Mouse (Mus musculus): Measurements from ENCODE around the gene 4933425L06Rik.

4933425L06Rik gene

DNA sequence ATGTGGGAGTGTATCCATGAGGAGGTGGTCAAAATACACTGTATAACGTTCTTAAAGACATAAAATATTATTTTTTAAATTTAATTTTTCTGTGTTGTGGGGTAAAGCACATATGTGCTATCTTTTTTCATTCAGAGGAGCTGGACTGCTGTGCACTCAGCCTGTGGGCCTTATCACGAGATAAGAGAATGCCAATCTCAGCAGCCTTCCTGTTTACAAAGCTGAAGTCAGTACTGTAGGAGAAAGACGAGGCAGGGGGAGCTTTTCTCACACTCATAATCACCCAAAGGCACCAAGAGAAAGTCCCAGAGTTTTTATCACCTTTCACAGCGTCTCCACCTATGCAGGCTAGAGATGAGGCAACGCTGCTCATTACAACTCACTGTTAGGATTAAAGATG is 52.5 kb downstream of the 4933425L06Rik start:
- no peak for DNase-seq (ENCODE audit: low spot score in 2 of 2)

DNA sequence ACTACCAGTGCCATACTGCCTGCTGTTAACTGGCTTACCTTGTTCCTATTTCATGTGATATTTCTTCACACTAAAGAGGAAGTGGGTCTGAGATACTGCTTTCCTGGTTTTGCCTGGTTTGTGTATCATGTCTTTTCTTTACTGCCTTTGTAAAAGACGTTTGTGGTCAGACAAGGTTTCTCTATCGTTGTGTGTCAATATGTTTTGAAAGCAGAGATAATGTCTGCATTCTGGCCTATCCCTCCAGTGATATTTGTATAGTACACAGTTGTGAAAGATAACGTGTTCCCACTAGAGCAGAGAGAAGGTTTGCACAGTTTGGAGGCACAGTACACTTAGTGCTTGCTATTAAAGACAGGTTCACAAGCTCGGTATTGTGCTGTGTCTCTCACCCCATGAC is 58.0 kb downstream of the 4933425L06Rik start:
- no peak for DNase-seq (ENCODE audit: low spot score in 2 of 2)

DNA sequence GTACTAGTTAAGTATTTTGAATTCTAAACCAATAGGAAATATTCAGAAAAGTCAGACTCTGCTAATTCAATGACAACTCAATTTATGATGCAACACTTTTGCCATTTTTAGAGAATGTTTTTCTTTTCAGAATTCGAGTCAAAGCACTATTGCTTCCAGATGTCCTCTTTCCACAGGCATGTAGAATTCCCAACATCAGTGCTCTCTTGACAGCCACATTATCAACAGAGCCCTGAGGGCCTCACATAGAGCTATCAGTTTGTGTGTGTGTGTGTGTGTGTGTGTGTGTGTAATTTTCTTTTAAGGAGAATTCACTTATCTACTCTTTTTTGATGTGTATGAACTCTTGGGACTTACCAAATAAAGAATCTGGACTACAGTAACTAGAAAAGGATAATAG is 64.9 kb downstream of the 4933425L06Rik start:
- DNase-seq (ENCODE audit: low spot score in 2 of 2) = no peak

DNA sequence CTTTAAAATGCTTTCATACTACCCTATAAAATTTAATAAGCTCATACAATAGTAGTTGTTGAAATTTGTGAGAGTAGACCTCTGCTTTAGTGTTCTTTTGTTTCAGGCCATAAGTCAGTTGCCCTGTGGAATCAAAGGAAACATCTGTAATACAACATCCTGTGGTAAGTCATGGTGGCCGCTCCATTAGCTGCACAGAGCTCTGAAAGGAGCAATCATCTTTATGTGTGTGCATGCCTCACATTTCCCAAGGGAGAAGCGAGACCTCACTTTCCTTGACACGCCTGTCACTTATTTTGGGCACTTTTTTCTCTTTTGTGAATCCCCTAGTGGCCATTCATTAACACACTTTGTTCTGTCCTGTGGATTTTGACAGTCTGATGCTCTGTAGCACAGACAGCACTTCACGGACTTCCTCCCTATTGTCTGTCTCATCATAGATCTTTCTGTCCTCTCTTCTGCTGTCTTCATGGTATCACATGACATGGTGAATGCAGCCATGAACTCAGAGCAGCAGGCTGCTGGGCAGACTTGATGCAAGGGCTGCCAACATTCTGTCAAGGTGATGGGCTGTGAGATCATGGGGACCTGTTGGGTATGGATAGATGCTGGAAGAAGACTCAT is 66.0 kb downstream of the 4933425L06Rik start:
- DNase-seq (ENCODE audit: low spot score in 2 of 2) = no peak

DNA sequence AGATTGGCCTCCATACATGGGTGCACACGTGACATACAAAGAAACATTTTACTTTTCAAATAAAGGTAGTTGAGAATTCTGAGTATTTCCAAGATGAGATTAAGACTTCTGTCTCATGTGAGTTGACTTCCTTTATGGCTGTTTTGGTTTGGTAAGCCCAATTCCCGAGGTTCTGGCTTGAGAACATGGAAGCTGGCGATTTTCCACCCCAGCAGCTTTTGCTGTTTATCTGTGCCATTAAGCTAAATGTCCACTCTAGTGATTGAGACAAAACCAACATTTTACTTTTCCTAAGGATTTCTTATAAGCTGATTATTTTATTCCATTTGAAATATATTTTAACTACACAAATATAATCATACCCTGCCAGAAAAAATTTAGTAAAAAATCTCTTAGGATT is 68.1 kb downstream of the 4933425L06Rik start:
- no peak for DNase-seq (ENCODE audit: low spot score in 2 of 2)

DNA sequence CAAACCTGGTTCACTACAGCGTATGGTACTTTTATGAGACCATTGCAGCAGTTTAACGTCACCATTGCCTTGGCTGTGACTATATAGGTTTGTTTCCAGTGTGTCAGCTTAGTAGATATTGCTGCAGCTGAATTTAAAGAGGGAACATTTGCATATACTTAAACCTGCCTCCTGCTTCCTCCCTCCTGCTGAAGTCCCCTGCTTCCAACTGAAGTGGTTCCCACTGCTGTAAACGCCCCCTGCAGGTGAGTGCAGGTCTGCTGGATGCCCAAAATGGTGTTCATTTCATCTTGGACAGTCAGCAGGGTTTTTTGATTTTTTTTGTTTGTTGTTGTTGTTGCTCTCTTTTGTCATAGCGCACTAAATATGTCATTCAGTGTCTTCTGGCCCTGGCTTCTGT is 72.0 kb downstream of the 4933425L06Rik start:
- DNase-seq (ENCODE audit: low spot score in 2 of 2) = peak; percentile 10 to 14

DNA sequence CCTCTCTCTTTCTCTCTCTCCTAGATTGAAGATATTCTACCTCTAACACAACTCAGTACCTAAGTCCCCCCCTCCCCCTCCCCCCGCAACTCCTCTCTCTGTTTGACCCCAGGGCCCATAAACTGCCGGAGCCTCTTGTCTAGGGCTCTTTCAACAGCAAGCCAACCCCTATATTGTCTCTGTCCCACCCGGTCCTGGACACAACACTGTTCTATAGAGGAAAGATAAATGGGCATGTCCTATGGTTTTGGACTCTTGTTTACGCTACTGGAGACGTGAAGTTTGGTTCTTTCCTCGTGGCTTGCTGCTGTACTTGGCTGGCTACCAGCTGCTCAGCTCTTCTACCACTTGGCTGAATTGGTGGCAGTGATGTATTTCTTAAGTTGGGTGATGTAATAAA is 83.5 kb downstream of the 4933425L06Rik start:
- no peak for DNase-seq (ENCODE audit: low spot score in 2 of 2)

Measured in spleen, postnatal 36 days (tissue).